Comparison of ENCODE assay signal across 26 mouse cellular contexts in the genomic region with DNA sequence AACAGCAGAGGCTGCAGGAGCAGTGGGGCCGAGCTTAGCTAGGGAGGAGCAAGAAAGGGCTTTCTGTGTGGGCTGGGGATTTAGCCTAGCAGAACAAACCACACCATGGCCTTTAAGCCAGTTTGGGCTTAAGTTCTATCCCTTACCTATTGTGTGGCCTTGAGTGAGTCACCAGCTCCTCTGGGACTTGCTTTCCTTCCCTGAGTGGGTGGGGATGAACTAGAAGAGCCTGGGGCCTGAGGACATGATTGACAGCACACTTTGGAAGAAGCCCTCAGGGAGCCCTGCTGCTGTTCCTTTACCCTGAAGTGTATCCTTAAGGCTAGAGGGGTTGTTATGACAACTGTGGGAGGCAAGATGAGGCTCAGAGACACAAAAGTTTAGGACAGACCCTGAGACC.
DNase-seq lines count a peak whose midpoint lies in the region; ATAC-seq and TF ChIP-seq lines count a peak whose summit lies in the region.
"Had no signal": no experiment of that assay in that cellular context is flagged by ENCODE, and none has a peak within 500 bp of the region (broad histone marks: within the 10 kb centered on the region; RNA-seq: fewer than 3 reads in every experiment).

No protein-coding gene starts in this region.

- peak overlapping the region; percentile 85 for H3K27ac ChIP-seq in heart, adult 2 months
- H3K27ac ChIP-seq in heart, embryonic 11.5 days (ENCODE audit: low read depth, low read length), result no peak overlapping the region
- 0 out of 2 replicates have a peak overlapping the region, but pooled peaks have one; percentile 15 for H3K27ac ChIP-seq in lung, embryonic 15.5 days
- peak overlapping the region; percentile 40; the same call in 1 of the 2 replicates for H3K27ac ChIP-seq in stomach, postnatal 0 days (replicated peaks)
- no peak overlapping the region for H3K27ac ChIP-seq in forebrain, embryonic 10.5 days
- H3K27ac ChIP-seq: embryonic facial prominence, embryonic 13.5 days; hindbrain, embryonic 10.5 days; limb, embryonic 10.5 days; liver, embryonic 15.5 days; macrophage had no signal

- 0 out of 2 replicates have a peak, but pooled peaks have one; percentile 33 for TF ChIP-seq EP300 in heart, adult 2 months (IDR thresholded peaks at IDR 0.05; ENCODE audit: insufficient read depth, low read depth, low read length)
- TF ChIP-seq EP300 in stomach, postnatal 0 days (optimal IDR thresholded peaks at IDR 0.05), result no peak

- no peaks in the 10 kb centered on the region for H3K79me2 ChIP-seq in heart, adult 2 months (replicated peaks; ENCODE audit: control insufficient read depth, insufficient read depth, low read length)

- 29% methylated on average over 1 of the region's 1 CpGs for WGBS in heart, adult 2 months
- WGBS in heart, embryonic 11.5 days (ENCODE audit: insufficient replicate concordance), result 66% methylated on average over 1 of the region's 1 CpGs
- WGBS in lung, embryonic 15.5 days, result 65% methylated on average over 1 of the region's 1 CpGs
- 28% methylated on average over 1 of the region's 1 CpGs for WGBS in stomach, postnatal 0 days
- WGBS in forebrain, embryonic 10.5 days, result 66% methylated on average over 1 of the region's 1 CpGs

- DNase-seq in heart, adult 2 months, result peak in 1 of 2 experiments; percentile 54
- DNase-seq in lung, adult 18-20 months, result no peak
- DNase-seq in adipocyte (ENCODE audit: low spot score), result peak; percentile 37
- DNase-seq in stomach, postnatal 0 days (ENCODE audit: low spot score), result no peak
- DNase-seq in frontal cortex, postnatal 10 days (ENCODE audit: low spot score in 2 of 2), result no peak
- no peak for DNase-seq in forebrain, embryonic 10.5 days (ENCODE audit: extremely low spot score, low spot score)
- DNase-seq: adrenal gland, adult 8-10 months; cerebellum, adult 2 months; cerebellum, postnatal 25 days; embryo, embryonic 11 days; gastrocnemius, postnatal 10 days; kidney, adult 18-20 months; liver; right cerebral cortex, postnatal 4 days had no signal

- peaks cover 11% of the 10 kb centered on the region; the same call in 1 of the 2 replicates for H3K36me3 ChIP-seq in heart, adult 2 months (ENCODE audit: control insufficient read depth, insufficient read depth, low read length)
- peaks cover 3% of the 10 kb centered on the region; the same call in 1 of the 2 replicates for H3K36me3 ChIP-seq in heart, embryonic 11.5 days (ENCODE audit: control insufficient read depth, insufficient read depth, low read length)
- H3K36me3 ChIP-seq in lung, embryonic 15.5 days, result peaks cover 8% of the 10 kb centered on the region
- peaks cover 7% of the 10 kb centered on the region for H3K36me3 ChIP-seq in stomach, postnatal 0 days (ENCODE audit: control insufficient read depth, insufficient read depth, low read length)
- H3K36me3 ChIP-seq in forebrain, embryonic 10.5 days (replicated peaks), result peaks cover 52% of the 10 kb centered on the region
- H3K36me3 ChIP-seq: liver, embryonic 15.5 days had no signal

- ATAC-seq in heart, embryonic 11.5 days (replicated peaks; ENCODE audit: insufficient number of reproducible peaks, low FRiP score, low TSS enrichment), result no peak
- ATAC-seq in lung, embryonic 15.5 days (ENCODE audit: borderline replicate concordance, extremely low read depth, low FRiP score, low TSS enrichment), result no peak
- no peak for ATAC-seq in stomach, postnatal 0 days (ENCODE audit: low FRiP score, low TSS enrichment)
- ATAC-seq: forebrain, embryonic 14.5 days; lung, postnatal 0 days; midbrain, embryonic 16.5 days had no signal

- no peak overlapping the region for H3K4me2 ChIP-seq in heart, embryonic 11.5 days
- no peak overlapping the region for H3K4me2 ChIP-seq in lung, embryonic 15.5 days
- no peak overlapping the region for H3K4me2 ChIP-seq in stomach, postnatal 0 days (replicated peaks; ENCODE audit: low read depth)
- H3K4me2 ChIP-seq: embryonic facial prominence, embryonic 13.5 days; liver, embryonic 15.5 days had no signal

- peaks cover 27% of the 10 kb centered on the region for H3K4me1 ChIP-seq in heart, adult 2 months (ENCODE audit: control insufficient read depth, insufficient read depth, low read length)
- H3K4me1 ChIP-seq in heart, embryonic 11.5 days (ENCODE audit: control insufficient read depth, insufficient read depth, low read length), result peaks cover 15% of the 10 kb centered on the region
- H3K4me1 ChIP-seq in lung, embryonic 15.5 days, result peaks cover 50% of the 10 kb centered on the region
- H3K4me1 ChIP-seq in stomach, postnatal 0 days (replicated peaks; ENCODE audit: control insufficient read depth, insufficient read depth), result no peaks in the 10 kb centered on the region
- H3K4me1 ChIP-seq in forebrain, embryonic 10.5 days, result peaks cover 19% of the 10 kb centered on the region

- intact Hi-C loops in heart, adult 2 months (cut with DNase I), result loop anchor here (2.0 to 5.0 kb wide), 3 partner anchors 27 to 84 kb away; no protein-coding TSS in a partner anchor

- no peaks in the 10 kb centered on the region for H3K27me3 ChIP-seq in heart, adult 2 months (ENCODE audit: control insufficient read depth, insufficient read depth, low read length)
- H3K27me3 ChIP-seq in heart, embryonic 11.5 days (ENCODE audit: control insufficient read depth, insufficient read depth, low read length), result peaks cover 49% of the 10 kb centered on the region
- H3K27me3 ChIP-seq in lung, embryonic 15.5 days, result no peaks in the 10 kb centered on the region
- no peaks in the 10 kb centered on the region for H3K27me3 ChIP-seq in stomach, postnatal 0 days (ENCODE audit: control insufficient read depth, insufficient read depth, low read length)
- no peaks in the 10 kb centered on the region for H3K27me3 ChIP-seq in forebrain, embryonic 10.5 days (ENCODE audit: poor library complexity, severe bottlenecking)
- H3K27me3 ChIP-seq: embryonic facial prominence, embryonic 13.5 days; liver, embryonic 15.5 days had no signal

- no peak for TF ChIP-seq CTCF in heart, adult 2 months (IDR thresholded peaks at IDR 0.05)
- no peak for TF ChIP-seq CTCF in stomach, postnatal 0 days (IDR thresholded peaks at IDR 0.05; ENCODE audit: low read depth)

- H3K9ac ChIP-seq in heart, adult 2 months (ENCODE audit: low read depth, low read length), result no peak overlapping the region
- H3K9ac ChIP-seq in heart, embryonic 11.5 days (ENCODE audit: low read depth, low read length), result no peak overlapping the region
- H3K9ac ChIP-seq in lung, embryonic 15.5 days, result no peak overlapping the region
- H3K9ac ChIP-seq in stomach, postnatal 0 days (ENCODE audit: low read length), result no peak overlapping the region
- H3K9ac ChIP-seq: embryonic facial prominence, embryonic 13.5 days; liver, embryonic 15.5 days had no signal

- H3K4me3 ChIP-seq in heart, adult 2 months, result no peak overlapping the region
- H3K4me3 ChIP-seq in heart, embryonic 11.5 days (ENCODE audit: low read depth, low read length), result no peak overlapping the region
- no peak overlapping the region for H3K4me3 ChIP-seq in lung, embryonic 15.5 days
- H3K4me3 ChIP-seq in stomach, postnatal 0 days (ENCODE audit: low read depth, low read length), result no peak overlapping the region
- H3K4me3 ChIP-seq in forebrain, embryonic 10.5 days, result no peak overlapping the region
- H3K4me3 ChIP-seq: embryonic facial prominence, embryonic 13.5 days; erythroblast, embryonic 14.5 days; hindbrain, embryonic 10.5 days; limb, embryonic 10.5 days; liver, embryonic 15.5 days; myocyte had no signal

- H3K9me3 ChIP-seq in heart, embryonic 11.5 days (replicated peaks; ENCODE audit: control insufficient read depth, low read length), result no peaks in the 10 kb centered on the region
- no peaks in the 10 kb centered on the region for H3K9me3 ChIP-seq in lung, embryonic 15.5 days
- no peaks in the 10 kb centered on the region for H3K9me3 ChIP-seq in stomach, postnatal 0 days (ENCODE audit: control insufficient read depth, low read length)
- H3K9me3 ChIP-seq in forebrain, embryonic 10.5 days, result no peaks in the 10 kb centered on the region
- H3K9me3 ChIP-seq: embryonic facial prominence, embryonic 13.5 days; hindbrain, embryonic 10.5 days; limb, embryonic 10.5 days; liver, embryonic 15.5 days had no signal

- no peak for TF ChIP-seq POLR2A in heart, adult 2 months (IDR thresholded peaks at IDR 0.05; ENCODE audit: insufficient read depth, low read depth, low read length)

Comparison
In these comparisons a context has a peak if more than half of its experiments do, and no peak if none do; other contexts are left out.
1. H3K27ac ChIP-seq: peak in heart, adult 2 months (single experiment), lung, embryonic 15.5 days (single experiment) and stomach, postnatal 0 days (single experiment); none in heart, embryonic 11.5 days (single experiment) and forebrain, embryonic 10.5 days (single experiment).